Mouse (Mus musculus): ENCODE results near the gene Cpsf4. TPM values are rescaled to one million over a fixed set of nuclear protein-coding genes. Genes with fewer than 3 reads are reported as not detected.
A peak's percentile ranks its signal among the peaks of the same experiment; 100 is the strongest.

The Cpsf4 gene
- polyA plus RNA-seq, 1 experiment from 2014 or later = 25.1 TPM

GRCm38 (mm10) chr5:145152690-145153089, 14.3 kb upstream of the Cpsf4 start:
- H3K4me2 ChIP-seq (ENCODE audit: low read depth, low read length) = no peak overlapping the region
- no peak overlapping the region for H3K4me3 ChIP-seq (ENCODE audit: low read depth, low read length)
- H3K27me3 ChIP-seq (replicated peaks; ENCODE audit: control insufficient read depth, insufficient read depth, low read length) = no peaks in the 10 kb centered on the region
- H3K4me1 ChIP-seq (ENCODE audit: control insufficient read depth, insufficient read depth, low read length) = no peaks in the 10 kb centered on the region
- H3K9ac ChIP-seq (ENCODE audit: low read depth, low read length) = no peak overlapping the region
- DNase-seq (ENCODE audit: low spot score) (no peak), ATAC-seq (ENCODE audit: low read depth) (no peak)
- H3K9me3 ChIP-seq (ENCODE audit: control insufficient read depth, low read length) = no peaks in the 10 kb centered on the region
- WGBS = 94% methylated on average over 5 of the region's 5 CpGs
- peaks cover 92% of the 10 kb centered on the region for H3K36me3 ChIP-seq (ENCODE audit: control insufficient read depth, insufficient read depth, low read length)
- no peak overlapping the region for H3K27ac ChIP-seq (replicated peaks; ENCODE audit: low read depth, low read length)

GRCm38 (mm10) chr5:145161361-145161760, 5.7 kb upstream of the Cpsf4 start:
- Histone ChIP-seq H3K4me2 (ENCODE audit: low read depth, low read length) (no peak overlapping the region), H3K4me3 (ENCODE audit: low read depth, low read length) (no peak overlapping the region), H3K9me3 (ENCODE audit: control insufficient read depth, low read length) (no peaks in the 10 kb centered on the region), H3K9ac (ENCODE audit: low read depth, low read length) (no peak overlapping the region), H3K36me3 (ENCODE audit: control insufficient read depth, insufficient read depth, low read length) (peaks cover 70% of the 10 kb centered on the region), H3K27ac (replicated peaks; ENCODE audit: low read depth, low read length) (no peak overlapping the region), H3K4me1 (ENCODE audit: control insufficient read depth, insufficient read depth, low read length) (peaks cover 4% of the 10 kb centered on the region; the same call in 1 of the 2 replicates), H3K27me3 (replicated peaks; ENCODE audit: control insufficient read depth, insufficient read depth, low read length) (no peaks in the 10 kb centered on the region)
- WGBS = 95% methylated on average over 14 of the region's 14 CpGs
- ATAC-seq (ENCODE audit: low read depth) = no peak
- no peak for DNase-seq (ENCODE audit: low spot score)

GRCm38 (mm10) chr5:145164710-145165109, 2.3 kb upstream of the Cpsf4 start:
- no peak overlapping the region for H3K4me2 ChIP-seq (ENCODE audit: low read depth, low read length)
- WGBS = 56% methylated on average over 3 of the region's 3 CpGs
- no peaks in the 10 kb centered on the region for H3K27me3 ChIP-seq (replicated peaks; ENCODE audit: control insufficient read depth, insufficient read depth, low read length)
- ATAC-seq (ENCODE audit: low read depth) (no peak), DNase-seq (ENCODE audit: low spot score) (no peak)
- 0 out of 2 replicates have a peak overlapping the region, but pooled peaks have one; percentile 15 for H3K9ac ChIP-seq (ENCODE audit: low read depth, low read length)
- no peak overlapping the region for H3K4me3 ChIP-seq (ENCODE audit: low read depth, low read length)
- no peaks in the 10 kb centered on the region for H3K9me3 ChIP-seq (ENCODE audit: control insufficient read depth, low read length)
- no peak overlapping the region for H3K27ac ChIP-seq (replicated peaks; ENCODE audit: low read depth, low read length)
- peaks cover 15% of the 10 kb centered on the region; the same call in 1 of the 2 replicates for H3K4me1 ChIP-seq (ENCODE audit: control insufficient read depth, insufficient read depth, low read length)
- H3K36me3 ChIP-seq (ENCODE audit: control insufficient read depth, insufficient read depth, low read length) = peaks cover 47% of the 10 kb centered on the region

DNA sequence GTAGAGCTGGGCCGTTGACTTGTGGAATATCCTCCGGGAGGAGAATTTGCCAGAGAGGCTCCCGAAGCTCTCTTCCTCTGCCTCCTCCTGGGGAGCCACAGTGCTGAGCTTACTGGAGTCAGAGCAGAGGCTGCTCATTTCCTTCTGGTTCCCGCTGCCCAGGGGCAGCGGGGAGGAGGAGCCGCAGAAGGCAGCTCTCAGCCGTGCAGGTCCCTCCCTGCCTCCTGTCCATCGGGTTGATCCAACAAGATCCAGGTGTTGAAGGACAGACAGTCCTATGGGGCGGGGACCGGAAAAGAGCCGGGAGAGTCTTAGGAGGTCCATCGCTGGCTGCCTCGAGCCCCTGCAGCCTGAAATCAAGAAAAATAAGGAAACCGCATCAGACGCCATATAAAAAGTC, 1.8 kb upstream of the Cpsf4 start:
- Histone ChIP-seq H3K4me2 (ENCODE audit: low read depth, low read length) (no peak overlapping the region), H3K36me3 (ENCODE audit: control insufficient read depth, insufficient read depth, low read length) (peaks cover 46% of the 10 kb centered on the region), H3K9me3 (ENCODE audit: control insufficient read depth, low read length) (no peaks in the 10 kb centered on the region), H3K27me3 (replicated peaks; ENCODE audit: control insufficient read depth, insufficient read depth, low read length) (no peaks in the 10 kb centered on the region), H3K4me3 (ENCODE audit: low read depth, low read length) (no peak overlapping the region), H3K9ac (ENCODE audit: low read depth, low read length) (0 out of 2 replicates have a peak overlapping the region, but pooled peaks have one; percentile 15), H3K4me1 (ENCODE audit: control insufficient read depth, insufficient read depth, low read length) (peaks cover 15% of the 10 kb centered on the region; the same call in 1 of the 2 replicates), H3K27ac (replicated peaks; ENCODE audit: low read depth, low read length) (no peak overlapping the region)
- ATAC-seq (ENCODE audit: low read depth) = no peak
- WGBS = 80% methylated on average over 15 of the region's 15 CpGs
- DNase-seq (ENCODE audit: low spot score) = no peak

GRCm38 (mm10) chr5:145167306-145167661, 271 bp downstream of the Cpsf4 start:
- peak overlapping the region; percentile 94 for H3K9ac ChIP-seq (ENCODE audit: low read depth, low read length)
- peaks cover 15% of the 10 kb centered on the region; the same call in 1 of the 2 replicates for H3K4me1 ChIP-seq (ENCODE audit: control insufficient read depth, insufficient read depth, low read length)
- peak overlapping the region; percentile 79 for H3K27ac ChIP-seq (replicated peaks; ENCODE audit: low read depth, low read length)
- DNase-seq (ENCODE audit: low spot score) (peak; percentile 40), ATAC-seq (ENCODE audit: low read depth) (peak; percentile 36)
- peak overlapping the region; percentile 96 for H3K4me2 ChIP-seq (ENCODE audit: low read depth, low read length)
- H3K36me3 ChIP-seq (ENCODE audit: control insufficient read depth, insufficient read depth, low read length) = peaks cover 53% of the 10 kb centered on the region
- H3K9me3 ChIP-seq (ENCODE audit: control insufficient read depth, low read length) = no peaks in the 10 kb centered on the region
- 3% methylated on average over 10 of the region's 28 CpGs for WGBS
- H3K4me3 ChIP-seq (ENCODE audit: low read depth, low read length) = peak overlapping the region; percentile 93
- no peaks in the 10 kb centered on the region for H3K27me3 ChIP-seq (replicated peaks; ENCODE audit: control insufficient read depth, insufficient read depth, low read length)

DNA sequence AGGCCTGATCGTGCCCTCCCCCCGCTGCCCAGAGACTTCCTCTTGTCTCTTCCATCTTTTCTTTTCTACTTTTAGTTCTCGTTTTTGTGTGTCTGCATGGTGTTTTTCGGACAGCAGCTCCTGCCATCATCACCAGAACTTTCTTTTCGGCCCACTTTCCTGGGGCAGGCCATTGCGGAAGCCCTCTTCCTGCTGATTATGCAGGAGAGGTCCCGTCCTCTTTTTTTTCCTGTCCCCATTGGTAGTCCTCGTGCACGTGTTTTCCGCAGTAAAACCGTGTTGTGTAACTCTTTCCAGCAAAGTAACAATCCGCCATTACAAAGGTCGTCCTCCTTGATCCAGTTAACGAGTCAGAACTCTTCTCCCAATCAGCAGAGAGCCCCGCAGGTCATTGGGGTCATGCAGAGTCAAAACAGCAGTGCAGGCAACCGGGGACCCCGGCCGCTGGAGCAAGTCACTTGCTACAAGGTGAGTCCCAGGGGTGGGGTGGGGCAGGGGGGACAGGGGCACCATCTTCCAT, 11.5 kb downstream of the Cpsf4 start:
- no peaks in the 10 kb centered on the region for H3K9me3 ChIP-seq (ENCODE audit: control insufficient read depth, low read length)
- H3K9ac ChIP-seq (ENCODE audit: low read depth, low read length) = no peak overlapping the region
- no peak overlapping the region for H3K27ac ChIP-seq (replicated peaks; ENCODE audit: low read depth, low read length)
- no peaks in the 10 kb centered on the region for H3K4me1 ChIP-seq (ENCODE audit: control insufficient read depth, insufficient read depth, low read length)
- H3K4me2 ChIP-seq (ENCODE audit: low read depth, low read length) = no peak overlapping the region
- H3K27me3 ChIP-seq (replicated peaks; ENCODE audit: control insufficient read depth, insufficient read depth, low read length) = no peaks in the 10 kb centered on the region
- DNase-seq (ENCODE audit: low spot score) (no peak), ATAC-seq (ENCODE audit: low read depth) (no peak)
- H3K4me3 ChIP-seq (ENCODE audit: low read depth, low read length) = no peak overlapping the region
- peaks cover 98% of the 10 kb centered on the region for H3K36me3 ChIP-seq (ENCODE audit: control insufficient read depth, insufficient read depth, low read length)
- 84% methylated on average over 18 of the region's 18 CpGs for WGBS

DNA sequence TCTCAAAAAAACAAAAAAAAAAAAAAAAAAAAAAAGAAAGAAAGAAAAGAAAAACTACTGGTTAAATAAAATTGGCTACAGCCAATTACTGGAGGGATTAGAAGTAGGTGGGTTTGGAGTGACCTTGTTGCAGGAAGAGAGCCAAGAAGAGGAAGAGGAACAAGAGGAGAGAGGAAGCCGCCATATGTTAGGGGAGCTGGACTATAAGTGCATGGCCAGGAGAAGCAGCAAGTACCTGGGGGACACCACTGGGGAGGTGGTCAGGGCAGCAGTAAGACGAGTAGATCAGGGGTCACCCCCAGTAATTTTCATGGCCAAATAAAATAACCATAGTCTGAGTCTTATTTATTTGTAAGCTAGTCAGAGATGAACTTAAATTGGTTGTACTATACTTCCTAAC, 18.2 kb downstream of the Cpsf4 start:
- no peak overlapping the region for H3K4me2 ChIP-seq (ENCODE audit: low read depth, low read length)
- peaks cover 4% of the 10 kb centered on the region; the same call in 1 of the 2 replicates for H3K4me1 ChIP-seq (ENCODE audit: control insufficient read depth, insufficient read depth, low read length)
- no peaks in the 10 kb centered on the region for H3K9me3 ChIP-seq (ENCODE audit: control insufficient read depth, low read length)
- ATAC-seq (ENCODE audit: low read depth) = no peak
- H3K36me3 ChIP-seq (ENCODE audit: control insufficient read depth, insufficient read depth, low read length) = peaks cover 83% of the 10 kb centered on the region
- 86% methylated on average over 2 of the region's 2 CpGs for WGBS
- DNase-seq (ENCODE audit: low spot score) = no peak
- no peak overlapping the region for H3K9ac ChIP-seq (ENCODE audit: low read depth, low read length)
- no peak overlapping the region for H3K27ac ChIP-seq (replicated peaks; ENCODE audit: low read depth, low read length)
- H3K27me3 ChIP-seq (replicated peaks; ENCODE audit: control insufficient read depth, insufficient read depth, low read length) = no peaks in the 10 kb centered on the region
- no peak overlapping the region for H3K4me3 ChIP-seq (ENCODE audit: low read depth, low read length)

- WGBS = 92% methylated on average over 6 of the region's 6 CpGs
- ATAC-seq (ENCODE audit: low read depth) (no peak), DNase-seq (ENCODE audit: low spot score) (no peak)
- H3K4me2 ChIP-seq (ENCODE audit: low read depth, low read length) = peak overlapping the region; percentile 87; the same call in 1 of the 2 replicates
- peaks cover 47% of the 10 kb centered on the region for H3K36me3 ChIP-seq (ENCODE audit: control insufficient read depth, insufficient read depth, low read length)
- no peak overlapping the region for H3K27ac ChIP-seq (replicated peaks; ENCODE audit: low read depth, low read length)
- H3K4me1 ChIP-seq (ENCODE audit: control insufficient read depth, insufficient read depth, low read length) = peaks cover 9% of the 10 kb centered on the region; the same call in 1 of the 2 replicates
- no peak overlapping the region for H3K4me3 ChIP-seq (ENCODE audit: low read depth, low read length)
- no peaks in the 10 kb centered on the region for H3K9me3 ChIP-seq (ENCODE audit: control insufficient read depth, low read length)
- no peaks in the 10 kb centered on the region for H3K27me3 ChIP-seq (replicated peaks; ENCODE audit: control insufficient read depth, insufficient read depth, low read length)
- no peak overlapping the region for H3K9ac ChIP-seq (ENCODE audit: low read depth, low read length)
These were observed 22.4 kb downstream of the Cpsf4 start for GRCm38 (mm10) chr5:145189416-145189815.

DNA sequence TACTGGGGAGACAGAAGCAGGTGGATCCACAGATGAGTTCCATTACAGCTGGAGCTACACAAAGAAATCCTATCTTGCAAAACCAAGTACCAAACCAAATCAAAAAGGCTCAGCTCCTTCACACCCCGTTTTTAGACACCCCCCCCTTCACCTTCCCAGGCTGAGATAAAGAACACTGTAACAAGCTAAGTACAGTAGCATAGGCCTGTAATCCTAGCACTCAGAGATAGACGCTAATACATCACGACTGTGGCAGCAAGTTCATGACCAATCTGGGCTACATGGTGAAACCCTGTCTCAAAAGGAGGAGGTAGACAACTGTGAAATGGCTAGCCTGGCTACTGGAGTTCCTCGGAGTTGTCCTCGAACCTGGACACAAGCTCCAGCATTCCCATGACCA, 23.4 kb downstream of the Cpsf4 start:
- H3K9me3 ChIP-seq (ENCODE audit: control insufficient read depth, low read length) = no peaks in the 10 kb centered on the region
- H3K4me1 ChIP-seq (ENCODE audit: control insufficient read depth, insufficient read depth, low read length) = peaks cover 9% of the 10 kb centered on the region; the same call in 1 of the 2 replicates
- H3K36me3 ChIP-seq (ENCODE audit: control insufficient read depth, insufficient read depth, low read length) = peaks cover 47% of the 10 kb centered on the region
- H3K4me3 ChIP-seq (ENCODE audit: low read depth, low read length) = peak overlapping the region; percentile 82
- peak overlapping the region; percentile 96 for H3K9ac ChIP-seq (ENCODE audit: low read depth, low read length)
- ATAC-seq (ENCODE audit: low read depth) (no peak), DNase-seq (ENCODE audit: low spot score) (no peak)
- H3K27me3 ChIP-seq (replicated peaks; ENCODE audit: control insufficient read depth, insufficient read depth, low read length) = no peaks in the 10 kb centered on the region
- 44% methylated on average over 5 of the region's 5 CpGs for WGBS
- peak overlapping the region; percentile 87 for H3K4me2 ChIP-seq (ENCODE audit: low read depth, low read length)
- no peak overlapping the region; the same call in 1 of the 2 replicates for H3K27ac ChIP-seq (replicated peaks; ENCODE audit: low read depth, low read length)
